Mouse (Mus musculus): ENCODE data around the gene Emc6. TPM values are rescaled to one million over a fixed set of nuclear protein-coding genes. Genes with fewer than 3 reads are reported as not detected.
A peak's percentile ranks its signal among the peaks of the same experiment; 100 is the strongest.

Emc6 gene
- total RNA-seq (2015; ENCODE audit: low replicate concordance) (16.9 and 27.2 TPM in 2 replicates), total RNA-seq (2017; ENCODE audit: low replicate concordance) (8.0 and 31.8 TPM in 2 replicates)

DNA sequence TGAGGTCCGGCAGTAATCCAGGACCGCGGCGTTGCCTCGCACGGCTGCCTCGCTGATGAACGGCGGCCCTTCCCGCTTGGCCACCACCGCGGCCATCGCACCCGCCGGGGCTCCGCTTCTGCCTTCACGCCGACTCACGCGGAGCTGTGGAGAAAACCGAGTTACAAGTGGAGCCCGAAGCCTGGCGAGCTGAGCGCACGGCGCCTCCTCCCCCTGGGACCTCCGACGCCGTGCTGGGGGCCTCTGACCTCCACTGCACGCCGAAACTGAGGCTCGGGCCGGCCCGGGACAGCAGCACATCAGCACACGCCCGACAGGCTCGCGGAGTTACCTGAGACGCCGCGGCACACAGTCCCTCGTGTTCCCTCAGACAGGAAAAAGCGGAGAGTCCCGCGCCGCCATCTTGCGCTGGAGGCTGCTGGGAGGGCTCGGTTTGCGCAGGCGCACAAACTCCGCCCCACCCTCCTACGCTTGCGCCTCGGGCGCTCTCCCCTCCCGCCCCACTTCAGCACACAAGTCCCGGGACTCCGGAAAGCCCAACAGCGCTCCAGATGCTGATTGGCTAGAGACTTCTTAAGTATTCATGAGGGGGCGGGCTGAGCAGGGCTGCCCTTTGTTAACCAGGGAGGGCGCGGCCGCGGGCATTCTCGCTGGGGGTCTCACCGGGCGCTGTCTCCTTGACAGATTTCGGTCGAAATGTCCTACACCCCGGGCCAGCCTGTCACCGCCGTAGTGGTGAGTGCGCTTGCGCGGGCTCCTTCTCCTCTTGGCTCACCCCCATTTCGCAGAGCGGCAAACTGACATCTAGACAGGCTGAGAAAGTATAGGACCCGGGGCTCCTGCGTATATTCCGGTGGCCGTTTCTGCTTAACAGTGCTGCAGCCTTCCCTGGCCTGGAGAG is at the start of gene Emc6, which contains the start of gene Tax1bp3:
Gene Emc6, minus strand, starts transcription at position 430 of the 901 bp plus-strand sequence.
Gene Tax1bp3, plus strand, starts transcription at position 476 of the 901 bp plus-strand sequence.
- ATAC-seq (replicated peaks; ENCODE audit: low FRiP score, poor library complexity, severe bottlenecking): peak; percentile 95

GRCm38 (mm10) chr11:73225856-73226255 is 49.0 kb upstream of the Emc6 start:
- ATAC-seq (replicated peaks; ENCODE audit: low FRiP score, poor library complexity, severe bottlenecking): no peak

GRCm38 (mm10) chr11:73223966-73224365 is 47.1 kb upstream of the Emc6 start:
- ATAC-seq (replicated peaks; ENCODE audit: low FRiP score, poor library complexity, severe bottlenecking): 0 out of 2 replicates have a peak, but pooled peaks have one; percentile 19

- ATAC-seq (replicated peaks; ENCODE audit: low FRiP score, poor library complexity, severe bottlenecking): no peak
Measured at GRCm38 (mm10) chr11:73222846-73223245, 46.0 kb upstream of the Emc6 start.

DNA sequence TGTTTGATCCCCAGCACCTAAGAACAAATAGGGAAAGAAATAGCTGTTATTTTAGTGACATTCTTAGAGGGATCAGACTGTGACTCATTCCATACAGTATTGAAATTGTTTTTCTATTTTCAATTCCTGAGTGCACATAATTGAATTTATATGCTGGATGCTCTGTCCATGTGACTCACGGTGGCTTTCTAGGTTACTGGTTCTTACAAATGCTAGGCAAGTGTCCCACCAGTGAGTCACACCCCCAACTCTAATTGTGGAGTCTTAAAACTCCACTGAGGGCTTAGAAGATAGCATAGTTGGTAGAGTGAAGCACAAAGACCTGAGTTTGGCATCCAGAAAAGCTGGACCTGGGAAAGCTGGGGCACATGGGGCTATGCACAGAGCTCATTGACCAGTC is 43.8 kb upstream of the Emc6 start:
- no peak for ATAC-seq (replicated peaks; ENCODE audit: low FRiP score, poor library complexity, severe bottlenecking)

GRCm38 (mm10) chr11:73219671-73220070 is 42.8 kb upstream of the Emc6 start:
- ATAC-seq (replicated peaks; ENCODE audit: low FRiP score, poor library complexity, severe bottlenecking): no peak

DNA sequence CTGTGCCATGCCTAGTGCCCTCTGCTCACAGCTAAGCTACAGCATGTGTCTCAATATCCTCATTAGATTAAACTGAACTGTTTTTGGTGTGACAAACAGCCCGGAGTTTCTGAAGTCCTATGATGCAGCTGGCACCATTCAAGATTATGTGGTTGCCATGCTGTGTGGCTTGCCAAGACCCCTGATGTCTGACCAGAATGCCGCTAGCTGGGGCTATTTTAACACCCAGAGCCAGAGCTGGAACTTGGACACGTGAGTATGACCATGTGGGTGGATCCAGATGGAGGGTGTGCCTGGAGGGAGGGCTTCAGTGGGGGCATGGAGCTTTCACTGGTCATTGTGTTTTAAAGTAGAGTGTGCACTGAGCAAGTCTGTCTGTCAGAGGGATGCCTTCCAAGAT is 37.1 kb upstream of the Emc6 start:
- no peak for ATAC-seq (replicated peaks; ENCODE audit: low FRiP score, poor library complexity, severe bottlenecking)

- ATAC-seq (replicated peaks; ENCODE audit: low FRiP score, poor library complexity, severe bottlenecking): no peak; the same call in 1 of the 2 replicates
Measured at GRCm38 (mm10) chr11:73207621-73208020, 30.8 kb upstream of the Emc6 start.

DNA sequence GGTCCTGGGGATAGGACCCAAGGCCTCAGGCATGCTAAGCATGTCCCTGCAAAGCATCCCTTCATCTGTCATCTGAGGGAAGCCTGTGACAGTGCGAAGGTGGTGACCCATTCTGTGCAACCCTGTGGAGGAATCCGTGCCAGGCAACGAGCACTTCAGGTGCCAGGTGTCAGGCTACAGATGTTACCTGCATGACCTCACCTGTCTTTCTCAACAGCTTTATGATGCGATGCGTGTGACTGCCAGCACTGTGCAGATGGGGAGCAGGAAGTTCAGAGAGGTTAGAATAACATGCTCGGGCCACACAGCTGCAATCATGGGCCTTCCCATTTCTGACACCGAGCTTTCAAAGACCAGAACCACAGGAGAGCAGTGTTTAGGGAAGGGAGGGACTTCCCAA is 28.4 kb upstream of the Emc6 start:
- ATAC-seq (replicated peaks; ENCODE audit: low FRiP score, poor library complexity, severe bottlenecking): no peak

DNA sequence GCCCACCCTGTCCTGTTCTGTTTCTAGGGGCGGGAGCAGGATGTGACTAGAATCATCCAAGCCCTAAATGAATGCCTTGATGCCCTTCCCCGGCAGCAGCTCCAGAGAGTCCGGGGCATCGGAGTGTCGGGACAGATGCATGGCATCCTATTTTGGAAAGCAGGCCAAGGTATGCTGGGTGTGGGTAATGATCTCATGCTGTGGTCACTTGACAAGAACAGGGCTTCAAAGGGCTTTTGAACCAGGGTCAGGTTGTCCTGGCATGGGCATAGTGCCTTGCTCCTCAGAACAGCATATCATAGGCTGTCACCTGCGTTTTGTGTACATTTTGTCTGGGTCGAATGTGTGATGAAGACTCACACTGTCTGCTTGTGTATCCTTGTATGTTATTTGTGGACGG is 27.1 kb upstream of the Emc6 start:
- no peak for ATAC-seq (replicated peaks; ENCODE audit: low FRiP score, poor library complexity, severe bottlenecking)

GRCm38 (mm10) chr11:73201597-73201996 is 24.8 kb upstream of the Emc6 start:
- ATAC-seq (replicated peaks; ENCODE audit: low FRiP score, poor library complexity, severe bottlenecking): no peak

- no peak for ATAC-seq (replicated peaks; ENCODE audit: low FRiP score, poor library complexity, severe bottlenecking)
Measured at GRCm38 (mm10) chr11:73201021-73201420, 24.2 kb upstream of the Emc6 start.

GRCm38 (mm10) chr11:73199879-73200278 is 23.0 kb upstream of the Emc6 start:
- no peak for ATAC-seq (replicated peaks; ENCODE audit: low FRiP score, poor library complexity, severe bottlenecking)

DNA sequence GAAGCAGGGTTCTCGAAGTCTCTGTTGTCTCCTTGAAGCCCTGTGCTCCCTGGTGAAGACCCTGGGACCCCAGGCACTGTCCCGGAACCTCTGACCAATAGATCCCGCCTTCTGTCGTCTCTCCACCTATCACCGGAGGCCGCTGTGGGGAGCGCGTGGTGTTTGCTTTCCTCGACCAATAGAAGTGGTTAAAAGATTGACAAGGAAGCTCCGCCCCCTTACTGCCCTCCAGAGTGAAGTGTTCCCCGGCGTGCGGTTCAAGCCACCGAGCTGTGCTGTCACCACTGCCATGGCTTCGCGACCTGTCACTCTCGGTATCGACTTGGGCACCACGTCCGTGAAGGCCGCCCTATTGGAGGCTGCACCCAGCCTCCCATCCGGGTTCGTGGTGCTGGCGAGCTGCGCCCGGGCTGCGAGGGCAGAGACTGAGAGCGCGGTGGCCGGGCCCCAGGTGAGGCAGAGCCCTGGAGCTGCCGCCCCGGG is 22.4 kb upstream of the Emc6 start, which contains the start of gene Shpk:
Gene Shpk, plus strand, starts transcription at position 231 of the 483 bp plus-strand sequence.
- ATAC-seq (replicated peaks; ENCODE audit: low FRiP score, poor library complexity, severe bottlenecking): peak; percentile 96

GRCm38 (mm10) chr11:73198603-73199229 is 21.9 kb upstream of the Emc6 start, which contains the start of gene Ctns:
TSS of gene Ctns (minus strand) at chr11:73199042.
- peak; percentile 93 for ATAC-seq (replicated peaks; ENCODE audit: low FRiP score, poor library complexity, severe bottlenecking)

GRCm38 (mm10) chr11:73198190-73198589 is 21.4 kb upstream of the Emc6 start:
- ATAC-seq (replicated peaks; ENCODE audit: low FRiP score, poor library complexity, severe bottlenecking): no peak

GRCm38 (mm10) chr11:73194444-73194843 is 17.6 kb upstream of the Emc6 start:
- ATAC-seq (replicated peaks; ENCODE audit: low FRiP score, poor library complexity, severe bottlenecking): no peak

DNA sequence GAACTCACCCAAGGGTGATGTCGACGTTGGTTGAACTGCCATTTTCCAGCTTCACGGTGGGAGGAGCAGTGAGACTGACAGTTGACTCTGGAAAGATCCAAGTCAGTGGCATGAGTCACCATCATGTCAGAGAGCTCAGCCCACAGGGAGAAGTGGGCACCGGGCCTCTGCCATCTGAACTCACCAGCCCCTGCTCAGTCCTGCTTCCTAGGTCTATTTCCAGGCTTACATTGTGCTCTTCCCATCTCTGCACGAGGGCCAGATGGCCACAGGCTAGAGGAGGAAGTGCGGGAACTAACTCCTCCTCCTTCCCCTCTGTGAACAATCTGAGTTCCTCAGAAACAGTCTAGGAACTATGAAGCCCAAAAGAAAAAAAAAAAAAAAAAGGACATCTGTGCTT is 16.2 kb upstream of the Emc6 start:
- ATAC-seq (replicated peaks; ENCODE audit: low FRiP score, poor library complexity, severe bottlenecking): no peak

DNA sequence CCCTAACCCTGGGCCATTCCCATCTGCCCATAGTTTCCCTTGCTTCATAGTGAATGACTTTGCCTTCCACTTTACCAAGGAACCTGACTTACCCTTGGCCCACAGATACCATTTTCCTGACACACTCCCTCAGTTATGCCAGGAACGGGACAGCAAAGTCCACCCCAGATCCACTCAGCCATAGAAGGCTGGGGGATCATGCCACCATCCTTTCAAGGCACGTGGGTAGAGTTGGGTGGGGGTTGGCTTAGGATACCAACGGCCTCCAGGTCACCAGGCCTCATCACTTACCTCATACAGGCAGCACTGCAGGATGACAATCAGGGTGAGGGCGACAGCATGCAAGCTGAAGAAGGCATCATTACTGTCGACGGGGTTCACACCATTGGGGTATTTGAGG is 10.4 kb upstream of the Emc6 start:
- no peak for ATAC-seq (replicated peaks; ENCODE audit: low FRiP score, poor library complexity, severe bottlenecking)

GRCm38 (mm10) chr11:73185872-73186615 is 9.2 kb upstream of the Emc6 start:
- no peak for ATAC-seq (replicated peaks; ENCODE audit: low FRiP score, poor library complexity, severe bottlenecking)
